Mouse (Mus musculus): ENCODE measurements around the gene Adnp. TPM values are rescaled to one million over a fixed set of nuclear protein-coding genes. Genes with fewer than 3 reads are reported as not detected.

The Adnp gene
- polyA plus RNA-seq (2017; shearing (Covaris generic)): 10 to 100 TPM; 25.2 to 27.5 TPM

DNA sequence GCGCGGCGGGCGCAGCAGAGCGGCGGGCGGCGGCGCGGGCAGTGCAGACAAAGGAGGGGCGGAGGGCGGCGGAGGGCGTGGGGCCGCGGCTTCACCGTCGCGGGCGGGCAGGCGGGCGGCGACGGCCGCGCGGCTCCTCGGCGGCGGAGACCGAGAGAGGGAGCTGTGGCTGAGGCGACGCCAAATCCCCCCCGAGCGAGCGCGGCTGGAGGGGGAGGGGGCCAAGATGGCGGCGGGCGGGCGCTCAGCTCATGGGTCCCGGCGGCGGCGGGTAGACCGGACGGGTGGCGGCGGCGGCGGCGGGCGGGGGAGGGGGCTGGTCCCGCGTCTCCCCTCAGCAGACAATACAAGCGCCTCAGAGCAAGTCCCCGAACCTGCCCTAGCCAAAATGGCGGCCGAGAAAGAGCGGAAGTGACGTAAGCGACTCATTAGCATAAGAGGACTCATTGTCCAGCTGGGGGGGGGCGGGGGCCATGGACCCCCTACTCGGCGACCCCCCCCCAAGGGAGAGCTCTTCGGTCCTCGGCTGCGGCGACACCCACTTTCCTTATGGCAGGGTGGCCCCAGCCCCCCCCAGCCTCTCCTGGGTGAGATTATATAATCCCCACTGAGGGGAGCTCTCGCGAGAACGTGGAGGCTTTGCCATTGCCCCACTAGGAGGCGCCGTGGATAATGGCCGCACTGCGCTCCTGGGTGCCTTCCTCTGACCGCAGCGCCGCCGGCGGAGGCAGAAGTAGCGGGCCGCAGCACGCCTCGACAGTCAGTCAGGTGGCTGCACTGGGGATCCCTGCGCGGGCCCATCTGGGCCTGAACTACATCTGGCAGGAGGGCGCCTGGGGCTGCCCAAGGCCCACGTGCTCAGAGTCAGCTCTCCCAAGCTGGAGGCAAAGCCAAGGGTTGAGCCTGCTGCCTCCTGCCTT lies at the start of gene Adnp:
TSS of gene Adnp (minus strand) at position 388 of the 920 bp plus-strand sequence.

DNA sequence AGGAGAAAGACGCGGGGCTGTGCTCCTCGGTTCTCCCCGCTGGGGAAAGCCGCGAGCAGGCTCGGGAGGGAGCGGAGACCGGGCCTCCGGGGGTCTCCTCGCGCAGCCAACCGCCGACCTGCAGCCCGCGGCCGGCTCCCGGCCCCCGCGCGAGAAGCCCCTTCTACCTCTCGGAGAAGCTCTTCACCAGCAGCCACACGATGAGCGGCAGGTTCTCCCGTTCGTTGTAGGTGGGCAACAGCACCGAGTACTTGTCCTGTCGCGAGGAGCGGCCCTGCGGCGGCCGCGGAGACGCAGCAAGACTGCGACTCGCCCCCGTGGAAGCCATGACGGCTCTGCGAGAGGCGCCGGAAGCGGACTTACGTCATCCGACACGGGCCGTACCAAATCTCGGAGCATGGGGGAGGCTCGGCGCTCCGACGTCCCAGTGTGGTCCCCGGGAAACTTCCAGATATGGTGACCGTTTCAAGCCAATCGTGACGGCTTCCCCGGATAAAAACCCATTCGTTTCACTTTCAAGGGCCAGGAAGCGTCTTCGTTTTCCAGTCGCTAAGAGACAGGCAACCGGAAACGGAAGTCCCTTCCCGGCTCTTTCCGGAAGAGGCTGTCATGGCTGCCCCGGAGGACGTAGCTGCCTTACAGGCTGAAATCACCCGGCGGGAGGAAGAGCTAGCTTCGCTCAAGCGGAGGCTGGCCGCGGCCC lies 23.3 kb upstream of the Adnp start, which contains the start of the genes Gm20716, Dpm1 and Mocs3:
TSS of gene Gm20716 (minus strand) at position 339 of the 703 bp plus-strand sequence.
TSS of gene Dpm1 (minus strand) at position 566 of the 703 bp plus-strand sequence.
TSS of gene Mocs3 (plus strand) at position 597 of the 703 bp plus-strand sequence.

Other genes with a start within 250 kb of the Adnp start
- under 1 TPM; 0.32 to 0.35 TPM for gene Ripor3, start 196.5 kb downstream of the Adnp start, polyA plus RNA-seq (2017; shearing (Covaris generic))
- 1 to 10 TPM; 4.5 to 7.6 TPM for gene Pard6b, start 126.1 kb downstream of the Adnp start, polyA plus RNA-seq (2017; shearing (Covaris generic))
- 1 to 10 TPM; 5.3 to 8.4 TPM for gene Gm20716, start 23.3 kb upstream of the Adnp start, polyA plus RNA-seq (2017; shearing (Covaris generic))
- 100 to 1,000 TPM in 1 of 2 experiments, 10 to 100 TPM in 1; 96.4 to 114 TPM for gene Dpm1, start 23.5 kb upstream of the Adnp start, polyA plus RNA-seq (2017; shearing (Covaris generic))
- gene Mocs3, start 23.5 kb upstream of the Adnp start, polyA plus RNA-seq (2017; shearing (Covaris generic)): 10 to 100 TPM; 10.4 to 20.8 TPM
- gene Kcng1, start 74.6 kb upstream of the Adnp start, polyA plus RNA-seq (2017; shearing (Covaris generic)): not detected

All from inflammation-experienced regulatory T-cells (primary cell).